ENCODE assay signal across 8 mouse cellular contexts in genomic region chr2:131812480-131813137, GRCm38 (mm10). TPM values are rescaled to one million over a fixed set of nuclear protein-coding genes. Genes with fewer than 3 reads are reported as not detected.
DNase-seq lines count a peak whose midpoint lies in the region; ATAC-seq and TF ChIP-seq lines count a peak whose summit lies in the region.

No protein-coding gene starts in this region.

- peak; percentile 77 for DNase-seq in 3134 (ENCODE audit: extremely low read depth, insufficient read length, low spot score)
- DNase-seq in ZHBTc4 (ENCODE audit: low read depth, low spot score): peak; percentile 94
- DNase-seq in gastrocnemius, postnatal 25 days: peak; percentile 63
- DNase-seq in limb, embryonic 10.5 days (ENCODE audit: low spot score): peak; percentile 91

- no peaks in the 10 kb centered on the region for H3K4me1 ChIP-seq in cortical plate, adult 2 months (ENCODE audit: control insufficient read depth, insufficient read depth, low read length)
- no peaks in the 10 kb centered on the region for H3K4me1 ChIP-seq in intestine, postnatal 0 days (replicated peaks; ENCODE audit: control insufficient read depth, insufficient read depth, low read length)
- peaks cover 14% of the 10 kb centered on the region for H3K4me1 ChIP-seq in limb, embryonic 10.5 days
- H3K4me1 ChIP-seq in midbrain, embryonic 16.5 days (ENCODE audit: control insufficient read depth, insufficient read depth, low read length): peaks cover 4% of the 10 kb centered on the region; the same call in 1 of the 2 replicates
- H3K4me1 ChIP-seq in stomach, embryonic 16.5 days (ENCODE audit: control insufficient read depth, insufficient read depth, low read length): peaks cover 4% of the 10 kb centered on the region; the same call in 1 of the 2 replicates

- no peak overlapping the region for H3K27ac ChIP-seq in cortical plate, adult 2 months (ENCODE audit: insufficient read depth, low read length)
- H3K27ac ChIP-seq in intestine, postnatal 0 days (ENCODE audit: low read depth, low read length): no peak overlapping the region
- H3K27ac ChIP-seq in limb, embryonic 10.5 days: no peak overlapping the region
- H3K27ac ChIP-seq in midbrain, embryonic 16.5 days (ENCODE audit: low read length): no peak overlapping the region
- no peak overlapping the region for H3K27ac ChIP-seq in stomach, embryonic 16.5 days (ENCODE audit: low read length)

- H3K36me3 ChIP-seq in intestine, postnatal 0 days (ENCODE audit: control insufficient read depth, insufficient read depth): no peaks in the 10 kb centered on the region
- no peaks in the 10 kb centered on the region for H3K36me3 ChIP-seq in limb, embryonic 10.5 days
- no peaks in the 10 kb centered on the region for H3K36me3 ChIP-seq in midbrain, embryonic 16.5 days (ENCODE audit: control insufficient read depth, insufficient read depth, low read length)
- H3K36me3 ChIP-seq in stomach, embryonic 16.5 days (ENCODE audit: control insufficient read depth, insufficient read depth, low read length): no peaks in the 10 kb centered on the region

- no peaks in the 10 kb centered on the region for H3K9me3 ChIP-seq in intestine, postnatal 0 days (ENCODE audit: control insufficient read depth)
- H3K9me3 ChIP-seq in limb, embryonic 10.5 days (replicated peaks): no peaks in the 10 kb centered on the region
- no peaks in the 10 kb centered on the region for H3K9me3 ChIP-seq in midbrain, embryonic 16.5 days (replicated peaks; ENCODE audit: control insufficient read depth, low read length, poor library complexity, severe bottlenecking)
- H3K9me3 ChIP-seq in stomach, embryonic 16.5 days (replicated peaks; ENCODE audit: control insufficient read depth, low read length): no peaks in the 10 kb centered on the region

- H3K27me3 ChIP-seq in intestine, postnatal 0 days (replicated peaks; ENCODE audit: control insufficient read depth, insufficient read depth, low read length): no peaks in the 10 kb centered on the region; the same call in 1 of the 2 replicates
- H3K27me3 ChIP-seq in limb, embryonic 10.5 days (ENCODE audit: low read depth, poor library complexity, severe bottlenecking): peaks cover 12% of the 10 kb centered on the region; the same call in 1 of the 2 replicates
- H3K27me3 ChIP-seq in midbrain, embryonic 16.5 days (ENCODE audit: control insufficient read depth, insufficient read depth, low read depth, low read length): no peaks in the 10 kb centered on the region
- peaks cover 11% of the 10 kb centered on the region for H3K27me3 ChIP-seq in stomach, embryonic 16.5 days (ENCODE audit: control insufficient read depth, insufficient read depth, low read length)

- H3K9ac ChIP-seq in intestine, postnatal 0 days (ENCODE audit: low read depth, low read length): no peak overlapping the region
- H3K9ac ChIP-seq in midbrain, embryonic 16.5 days (ENCODE audit: low read depth, low read length): no peak overlapping the region
- no peak overlapping the region for H3K9ac ChIP-seq in stomach, embryonic 16.5 days (ENCODE audit: low read length)

- peak; percentile 77 for TF ChIP-seq CTCF in cortical plate, adult 2 months (IDR thresholded peaks at IDR 0.05; ENCODE audit: extremely low read depth, insufficient read depth, low read length)
- TF ChIP-seq CTCF in intestine, postnatal 0 days (IDR thresholded peaks at IDR 0.05; ENCODE audit: low read depth): peak; percentile 90

- 0 out of 2 replicates have a peak, but pooled peaks have one; percentile 45 for ATAC-seq in intestine, postnatal 0 days
- ATAC-seq in midbrain, embryonic 16.5 days: peak; percentile 93
- ATAC-seq in stomach, embryonic 16.5 days (ENCODE audit: insufficient read depth, low FRiP score): peak; percentile 68

- no peak for TF ChIP-seq POLR2A in cortical plate, adult 2 months (IDR thresholded peaks at IDR 0.05; ENCODE audit: extremely low read depth, insufficient read depth, low read length)

- 18% methylated on average over 23 of the region's 23 CpGs for WGBS in intestine, postnatal 0 days
- WGBS in limb, embryonic 10.5 days: 22% methylated on average over 23 of the region's 23 CpGs
- WGBS in midbrain, embryonic 16.5 days: 19% methylated on average over 23 of the region's 23 CpGs
- 16% methylated on average over 23 of the region's 23 CpGs for WGBS in stomach, embryonic 16.5 days

- no peak overlapping the region for H3K4me2 ChIP-seq in intestine, postnatal 0 days (replicated peaks; ENCODE audit: low read depth)
- H3K4me2 ChIP-seq in midbrain, embryonic 16.5 days (ENCODE audit: low read length): no peak overlapping the region
- H3K4me2 ChIP-seq in stomach, embryonic 16.5 days (ENCODE audit: low read depth, low read length): no peak overlapping the region

- no peak overlapping the region for H3K4me3 ChIP-seq in cortical plate, adult 2 months (ENCODE audit: insufficient read depth, low read length)
- no peak overlapping the region for H3K4me3 ChIP-seq in intestine, postnatal 0 days (ENCODE audit: low read depth, low read length)
- no peak overlapping the region for H3K4me3 ChIP-seq in limb, embryonic 10.5 days
- no peak overlapping the region for H3K4me3 ChIP-seq in midbrain, embryonic 16.5 days (ENCODE audit: low read depth, low read length)
- no peak overlapping the region for H3K4me3 ChIP-seq in stomach, embryonic 16.5 days (replicated peaks; ENCODE audit: low read length)

RNA-seq across cellular contexts. Expression of gene Erv3, which starts 46.9 kb away (rescaled TPM):
- 0.17 and 0.28 TPM in 2 replicates for polyA plus RNA-seq in cortical plate, adult 2 months (2012; rRNA removed)
- not detected for total RNA-seq in gastrocnemius, postnatal 25 days (2021)
- polyA plus RNA-seq in intestine, postnatal 0 days (2015; fragmentation: Nextera tagmentation; extraction: Ambion mirVana): not detected in 2 replicates
- polyA plus RNA-seq in limb, embryonic 10.5 days (2016; fragmentation: Nextera tagmentation; extraction: Ambion mirVana): not detected in 2 replicates
- 0.06 TPM in 1 of 2 replicates, not detected in the other for polyA plus RNA-seq in midbrain, embryonic 16.5 days (2015; fragmentation: Nextera tagmentation; extraction: Ambion mirVana)
- not detected in 2 replicates for polyA plus RNA-seq in stomach, embryonic 16.5 days (2015; fragmentation: Nextera tagmentation; extraction: Ambion mirVana)
